Mouse (Mus musculus): ENCODE results near the gene Psap.
"Not testable (repeated sequence)": the region's sequence is repeated elsewhere in the genome, so short reads cannot be mapped to it uniquely, and the experiment has no call there.

The Psap gene

GRCm38 (mm10) chr10:60277207-60278005, at the start of gene Psap:
Gene Psap, plus strand, starts transcription at chr10:60277627.
- DNase-seq = peak; percentile 95

- DNase-seq = no peak
Measured at GRCm38 (mm10) chr10:60227666-60228065, 49.8 kb upstream of the Psap start.

- DNase-seq = no peak
Measured at GRCm38 (mm10) chr10:60229113-60229512, 48.3 kb upstream of the Psap start.

- no peak for DNase-seq
Measured at GRCm38 (mm10) chr10:60230321-60231088, 46.9 kb upstream of the Psap start.

- DNase-seq = no peak
Measured at GRCm38 (mm10) chr10:60234006-60234405, 43.4 kb upstream of the Psap start.

GRCm38 (mm10) chr10:60235876-60236275, 41.6 kb upstream of the Psap start:
- DNase-seq = not testable (repeated sequence)

GRCm38 (mm10) chr10:60237475-60238154, 39.8 kb upstream of the Psap start:
- DNase-seq = peak; percentile 74

- no peak for DNase-seq
Measured at GRCm38 (mm10) chr10:60240416-60240815, 37.0 kb upstream of the Psap start.

- DNase-seq = no peak
Measured at GRCm38 (mm10) chr10:60243941-60244340, 33.5 kb upstream of the Psap start.

GRCm38 (mm10) chr10:60245041-60245440, 32.4 kb upstream of the Psap start:
- DNase-seq = peak; percentile 93

- no peak for DNase-seq
Measured at GRCm38 (mm10) chr10:60245635-60246034, 31.8 kb upstream of the Psap start.

GRCm38 (mm10) chr10:60246519-60246918, 30.9 kb upstream of the Psap start:
- DNase-seq = peak; percentile 54

GRCm38 (mm10) chr10:60248345-60248744, 29.1 kb upstream of the Psap start:
- DNase-seq = peak; percentile 38

- peak; percentile 22 for DNase-seq
Measured at GRCm38 (mm10) chr10:60250426-60250965, 26.9 kb upstream of the Psap start.

GRCm38 (mm10) chr10:60252187-60252586, 25.2 kb upstream of the Psap start:
- DNase-seq = no peak

GRCm38 (mm10) chr10:60252606-60253005, 24.8 kb upstream of the Psap start:
- DNase-seq = no peak

GRCm38 (mm10) chr10:60256088-60256487, 21.3 kb upstream of the Psap start:
- DNase-seq = no peak

- no peak for DNase-seq
Measured at GRCm38 (mm10) chr10:60257261-60257825, 20.1 kb upstream of the Psap start.

- DNase-seq = no peak
Measured at GRCm38 (mm10) chr10:60260557-60261294, 16.7 kb upstream of the Psap start.

- no peak for DNase-seq
Measured at GRCm38 (mm10) chr10:60261530-60261929, 15.9 kb upstream of the Psap start.

GRCm38 (mm10) chr10:60262386-60262785, 15.0 kb upstream of the Psap start:
- DNase-seq = peak; percentile 92

GRCm38 (mm10) chr10:60263351-60263750, 14.1 kb upstream of the Psap start:
- DNase-seq = no peak
